ENCODE assay signal across 26 mouse cellular contexts in the genomic region with DNA sequence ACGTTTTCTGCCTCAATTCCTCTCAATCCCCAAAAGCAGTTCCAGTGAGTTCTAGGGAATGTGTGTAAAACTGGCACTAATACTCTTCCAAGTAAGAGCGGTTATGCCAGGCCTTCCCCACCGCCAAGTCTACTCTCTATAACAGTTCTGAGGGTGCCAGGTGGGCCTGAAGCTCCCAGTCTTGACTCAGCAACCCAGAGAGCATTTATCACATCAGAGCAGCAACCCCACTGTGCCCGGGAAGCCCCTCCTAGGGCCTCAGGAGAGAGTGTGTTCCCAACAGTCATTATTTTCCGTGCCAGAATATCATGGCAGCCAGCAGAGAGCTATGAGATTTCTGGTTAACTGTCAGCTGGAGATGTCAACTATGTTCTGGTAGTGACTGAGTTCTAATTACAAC.
"Had no signal": no experiment of that assay in that cellular context is flagged by ENCODE, and none has a peak within 500 bp of the region (broad histone marks: within the 10 kb centered on the region; RNA-seq: fewer than 3 reads in every experiment).

No protein-coding gene starts in this region.

- H3K4me1 ChIP-seq: kidney, embryonic 15.5 days; limb, embryonic 10.5 days; limb, embryonic 13.5 days; liver, embryonic 12.5 days; liver, embryonic 15.5 days; lung, embryonic 15.5 days; megakaryocyte, embryonic 14.5 days; midbrain, embryonic 10.5 days; midbrain, embryonic 15.5 days; neural tube, embryonic 12.5 days; neural tube, embryonic 15.5 days; stomach, embryonic 15.5 days had no signal

- H3K9me3 ChIP-seq: kidney, embryonic 15.5 days; limb, embryonic 10.5 days; liver, embryonic 15.5 days; lung, embryonic 15.5 days; midbrain, embryonic 15.5 days; stomach, embryonic 15.5 days had no signal

- H3K27me3 ChIP-seq: kidney, embryonic 15.5 days; limb, embryonic 13.5 days; liver, embryonic 12.5 days; liver, embryonic 15.5 days; lung, embryonic 15.5 days; megakaryocyte, embryonic 14.5 days; midbrain, embryonic 15.5 days; neural tube, embryonic 12.5 days; neural tube, embryonic 15.5 days; stomach, embryonic 15.5 days had no signal

- ATAC-seq: liver, embryonic 12.5 days; midbrain, embryonic 15.5 days had no signal

- H3K36me3 ChIP-seq: kidney, embryonic 15.5 days; limb, embryonic 10.5 days; limb, embryonic 13.5 days; liver, embryonic 12.5 days; liver, embryonic 15.5 days; lung, embryonic 15.5 days; midbrain, embryonic 10.5 days; midbrain, embryonic 15.5 days; neural tube, embryonic 12.5 days; neural tube, embryonic 15.5 days; stomach, embryonic 15.5 days had no signal

- H3K4me2 ChIP-seq: kidney, embryonic 15.5 days; limb, embryonic 13.5 days; liver, embryonic 12.5 days; liver, embryonic 15.5 days; lung, embryonic 15.5 days; midbrain, embryonic 15.5 days; neural tube, embryonic 12.5 days; neural tube, embryonic 15.5 days; stomach, embryonic 15.5 days had no signal

- H3K27ac ChIP-seq: kidney, embryonic 15.5 days; left cerebral cortex, adult 2 months; limb, embryonic 10.5 days; limb, embryonic 13.5 days; liver, embryonic 12.5 days; liver, embryonic 15.5 days; lung, embryonic 15.5 days; midbrain, embryonic 10.5 days; midbrain, embryonic 15.5 days; neural tube, embryonic 12.5 days; neural tube, embryonic 15.5 days; stomach, embryonic 15.5 days had no signal

- H3K9ac ChIP-seq: kidney, embryonic 15.5 days; limb, embryonic 13.5 days; liver, embryonic 12.5 days; liver, embryonic 15.5 days; lung, embryonic 15.5 days; midbrain, embryonic 15.5 days; neural tube, embryonic 12.5 days; neural tube, embryonic 15.5 days; stomach, embryonic 15.5 days had no signal

- DNase-seq: kidney, adult 8-10 months; kidney, postnatal 10 days; kidney, postnatal 36 days; layer of hippocampus, postnatal 36 days; liver; lung, adult 18-20 months; lung, postnatal 10 days; lung, postnatal 36 days; right cerebral cortex, adult 18-20 months; right cerebral cortex, postnatal 14 days; right cerebral cortex, postnatal 4 days; thymus, adult 18-20 months; thymus, postnatal 36 days had no signal

- H3K4me3 ChIP-seq: kidney, embryonic 15.5 days; left cerebral cortex, adult 2 months; limb, embryonic 10.5 days; limb, embryonic 13.5 days; liver, embryonic 12.5 days; liver, embryonic 15.5 days; lung, embryonic 15.5 days; megakaryocyte, embryonic 14.5 days; midbrain, embryonic 10.5 days; midbrain, embryonic 15.5 days; neural tube, embryonic 12.5 days; neural tube, embryonic 15.5 days; stomach, embryonic 15.5 days had no signal
